Comparison of ENCODE assay signal across 17 mouse cellular contexts in the genomic region with DNA sequence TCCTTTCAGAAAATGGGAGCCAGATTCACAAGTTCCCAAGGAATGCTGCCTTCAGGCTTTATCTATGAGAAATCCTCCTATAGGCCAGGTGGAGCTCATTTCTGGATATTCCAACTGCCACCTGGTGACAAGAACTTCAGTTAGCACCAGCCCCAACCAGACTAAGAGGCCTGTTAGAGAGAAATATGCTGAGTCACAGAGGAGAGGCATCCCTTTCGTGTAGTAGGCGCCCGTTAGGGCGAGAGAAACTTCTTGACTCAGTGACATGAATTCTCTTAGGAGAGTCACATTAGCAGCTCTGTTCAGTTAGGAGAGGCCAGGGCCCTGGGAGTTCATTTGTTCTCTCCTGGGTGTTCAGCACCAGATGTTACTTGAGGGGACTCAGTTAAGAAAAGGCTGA. TPM values are rescaled to one million over a fixed set of nuclear protein-coding genes. Genes with fewer than 3 reads are reported as not detected.
DNase-seq lines count a peak whose midpoint lies in the region; ATAC-seq and TF ChIP-seq lines count a peak whose summit lies in the region.
"Had no signal": no experiment of that assay in that cellular context is flagged by ENCODE, and none has a peak within 500 bp of the region (broad histone marks: within the 10 kb centered on the region; RNA-seq: fewer than 3 reads in every experiment).

No protein-coding gene starts in this region.

- H3K4me2 ChIP-seq in stomach, embryonic 15.5 days = no peak overlapping the region
- no peak overlapping the region for H3K4me2 ChIP-seq in stomach, postnatal 0 days (replicated peaks; ENCODE audit: low read depth)
- peak overlapping the region; percentile 19 for H3K4me2 ChIP-seq in liver, embryonic 13.5 days
- H3K4me2 ChIP-seq: hindbrain, embryonic 13.5 days; limb, embryonic 15.5 days; midbrain, embryonic 13.5 days had no signal

- no peak for DNase-seq in stomach, postnatal 0 days (ENCODE audit: low spot score)
- peak; percentile 61 for DNase-seq in liver, embryonic 13.5 days
- no peak for DNase-seq in lung, postnatal 36 days
- no peak for DNase-seq in left cerebral cortex, adult 11 months (ENCODE audit: low spot score)
- DNase-seq in kidney, adult 18-20 months = no peak
- DNase-seq: gastrocnemius, adult 2 months; kidney, postnatal 10 days; lung, postnatal 4 days; thymus, postnatal 4 days had no signal

- TF ChIP-seq EP300 in stomach, postnatal 0 days (optimal IDR thresholded peaks at IDR 0.05) = no peak

- H3K27ac ChIP-seq in stomach, embryonic 15.5 days = no peak overlapping the region
- H3K27ac ChIP-seq in stomach, postnatal 0 days (replicated peaks) = no peak overlapping the region
- peak overlapping the region; percentile 50 for H3K27ac ChIP-seq in brown adipose tissue, adult 24 weeks (replicated peaks; ENCODE audit: low read depth, low read length)
- peak overlapping the region; percentile 93 for H3K27ac ChIP-seq in liver, embryonic 13.5 days
- H3K27ac ChIP-seq: hindbrain, embryonic 13.5 days; limb, embryonic 15.5 days; midbrain, embryonic 13.5 days had no signal

- WGBS in stomach, embryonic 15.5 days = 73% methylated on average over 4 of the region's 4 CpGs
- WGBS in stomach, postnatal 0 days = 71% methylated on average over 4 of the region's 4 CpGs
- WGBS in liver, embryonic 13.5 days (ENCODE audit: insufficient replicate concordance) = 6% methylated on average over 4 of the region's 4 CpGs

- H3K9me3 ChIP-seq in stomach, embryonic 15.5 days = no peaks in the 10 kb centered on the region
- no peaks in the 10 kb centered on the region for H3K9me3 ChIP-seq in stomach, postnatal 0 days (ENCODE audit: control insufficient read depth, low read length)
- H3K9me3 ChIP-seq in liver, embryonic 13.5 days (replicated peaks) = no peaks in the 10 kb centered on the region
- H3K9me3 ChIP-seq: hindbrain, embryonic 13.5 days; limb, embryonic 15.5 days; midbrain, embryonic 13.5 days had no signal

- peak; percentile 67; the same call in 1 of the 2 replicates for ATAC-seq in stomach, embryonic 15.5 days (ENCODE audit: insufficient read depth, low FRiP score, low read depth)
- ATAC-seq in stomach, postnatal 0 days (ENCODE audit: low FRiP score, low TSS enrichment) = no peak
- peak; percentile 76 for ATAC-seq in liver, embryonic 13.5 days (ENCODE audit: low read depth)
- ATAC-seq: forebrain, embryonic 14.5 days; intestine, embryonic 16.5 days; midbrain, embryonic 13.5 days; Patski had no signal

- no peak overlapping the region for H3K9ac ChIP-seq in stomach, embryonic 15.5 days
- no peak overlapping the region for H3K9ac ChIP-seq in stomach, postnatal 0 days (ENCODE audit: low read length)
- peak overlapping the region; percentile 59; the same call in 1 of the 2 replicates for H3K9ac ChIP-seq in liver, embryonic 13.5 days
- H3K9ac ChIP-seq: hindbrain, embryonic 13.5 days; limb, embryonic 15.5 days had no signal

- H3K4me1 ChIP-seq in stomach, embryonic 15.5 days = no peaks in the 10 kb centered on the region
- H3K4me1 ChIP-seq in stomach, postnatal 0 days (replicated peaks; ENCODE audit: control insufficient read depth, insufficient read depth) = no peaks in the 10 kb centered on the region
- peaks cover 2% of the 10 kb centered on the region; the same call in 1 of the 2 replicates for H3K4me1 ChIP-seq in brown adipose tissue, adult 24 weeks (ENCODE audit: control insufficient read depth, insufficient read depth, insufficient read length, low read length)
- peaks cover 76% of the 10 kb centered on the region for H3K4me1 ChIP-seq in liver, embryonic 13.5 days (replicated peaks)
- H3K4me1 ChIP-seq: hindbrain, embryonic 13.5 days; limb, embryonic 15.5 days; midbrain, embryonic 13.5 days had no signal

- H3K27me3 ChIP-seq in stomach, embryonic 15.5 days (replicated peaks) = no peaks in the 10 kb centered on the region
- no peaks in the 10 kb centered on the region for H3K27me3 ChIP-seq in stomach, postnatal 0 days (ENCODE audit: control insufficient read depth, insufficient read depth, low read length)
- H3K27me3 ChIP-seq in liver, embryonic 13.5 days = no peaks in the 10 kb centered on the region
- H3K27me3 ChIP-seq: limb, embryonic 15.5 days; midbrain, embryonic 13.5 days; Patski had no signal

- H3K4me3 ChIP-seq in stomach, embryonic 15.5 days (replicated peaks) = no peak overlapping the region
- no peak overlapping the region for H3K4me3 ChIP-seq in stomach, postnatal 0 days (ENCODE audit: low read depth, low read length)
- no peak overlapping the region for H3K4me3 ChIP-seq in brown adipose tissue, adult 24 weeks (ENCODE audit: insufficient read depth, low read depth, low read length)
- H3K4me3 ChIP-seq in liver, embryonic 13.5 days (replicated peaks) = no peak overlapping the region
- H3K4me3 ChIP-seq: gastrocnemius, adult 2 months; hindbrain, embryonic 13.5 days; limb, embryonic 15.5 days; midbrain, embryonic 13.5 days had no signal

- no peak for TF ChIP-seq CTCF in stomach, postnatal 0 days (IDR thresholded peaks at IDR 0.05; ENCODE audit: low read depth)

- H3K36me3 ChIP-seq in stomach, embryonic 15.5 days = no peaks in the 10 kb centered on the region
- no peaks in the 10 kb centered on the region for H3K36me3 ChIP-seq in stomach, postnatal 0 days (ENCODE audit: control insufficient read depth, insufficient read depth, low read length)
- no peaks in the 10 kb centered on the region for H3K36me3 ChIP-seq in liver, embryonic 13.5 days
- H3K36me3 ChIP-seq: hindbrain, embryonic 13.5 days; limb, embryonic 15.5 days; midbrain, embryonic 13.5 days had no signal

RNA-seq across cellular contexts. Expression of a gene that starts 5.3 kb away (rescaled TPM):
- polyA plus RNA-seq in stomach, embryonic 15.5 days (2015; fragmentation: Nextera tagmentation; extraction: Ambion mirVana) = 0.95 and 1.1 TPM in 2 replicates
- 1.1 TPM in 2 replicates for polyA plus RNA-seq in stomach, postnatal 0 days (2015; fragmentation: Nextera tagmentation; extraction: Ambion mirVana)
- not detected in 2 replicates for polyA plus RNA-seq in brown adipose tissue, adult 24 weeks (2012; ENCODE audit: insufficient read depth, insufficient read length, missing spikeins)
- 0.60 and 0.91 TPM in 2 replicates for polyA plus RNA-seq in liver, embryonic 13.5 days (2015; fragmentation: Nextera tagmentation; extraction: Ambion mirVana)
- polyA plus RNA-seq: forebrain, embryonic 14.5 days; intestine, embryonic 16.5 days; Patski had no signal

RNA-seq across cellular contexts. Expression of a gene that starts 9.2 kb away (rescaled TPM):
- 7.7 and 7.9 TPM in 2 replicates for polyA plus RNA-seq in stomach, embryonic 15.5 days (2015; fragmentation: Nextera tagmentation; extraction: Ambion mirVana)
- polyA plus RNA-seq in stomach, postnatal 0 days (2015; fragmentation: Nextera tagmentation; extraction: Ambion mirVana) = 1.3 and 1.7 TPM in 2 replicates
- polyA plus RNA-seq in brown adipose tissue, adult 24 weeks (2012; ENCODE audit: insufficient read depth, insufficient read length, missing spikeins) = not detected in 2 replicates
- polyA plus RNA-seq in liver, embryonic 13.5 days (2015; fragmentation: Nextera tagmentation; extraction: Ambion mirVana) = 6.9 and 7.6 TPM in 2 replicates

RNA-seq across cellular contexts. Expression of a gene that starts 9.6 kb away (rescaled TPM):
- polyA plus RNA-seq in stomach, embryonic 15.5 days (2015; fragmentation: Nextera tagmentation; extraction: Ambion mirVana) = 39.1 and 41.5 TPM in 2 replicates
- 18.1 and 22.4 TPM in 2 replicates for polyA plus RNA-seq in stomach, postnatal 0 days (2015; fragmentation: Nextera tagmentation; extraction: Ambion mirVana)
- 13.6 and 26.9 TPM in 2 replicates for polyA plus RNA-seq in brown adipose tissue, adult 24 weeks (2012; ENCODE audit: insufficient read depth, insufficient read length, missing spikeins)
- polyA plus RNA-seq in liver, embryonic 13.5 days (2015; fragmentation: Nextera tagmentation; extraction: Ambion mirVana) = 25.5 and 27.6 TPM in 2 replicates

RNA-seq across cellular contexts. Expression of a gene that starts 16.1 kb away (rescaled TPM):
- 47.3 and 50.1 TPM in 2 replicates for polyA plus RNA-seq in stomach, embryonic 15.5 days (2015; fragmentation: Nextera tagmentation; extraction: Ambion mirVana)
- polyA plus RNA-seq in stomach, postnatal 0 days (2015; fragmentation: Nextera tagmentation; extraction: Ambion mirVana) = 63.7 and 72.4 TPM in 2 replicates
- 75.7 and 99.3 TPM in 2 replicates for polyA plus RNA-seq in brown adipose tissue, adult 24 weeks (2012; ENCODE audit: insufficient read depth, insufficient read length, missing spikeins)
- polyA plus RNA-seq in liver, embryonic 13.5 days (2015; fragmentation: Nextera tagmentation; extraction: Ambion mirVana) = 27.6 and 30.5 TPM in 2 replicates

RNA-seq across cellular contexts. Expression of a gene that starts 16.1 kb away (rescaled TPM):
- 15.4 and 16.6 TPM in 2 replicates for polyA plus RNA-seq in stomach, embryonic 15.5 days (2015; fragmentation: Nextera tagmentation; extraction: Ambion mirVana)
- 10.7 and 12.2 TPM in 2 replicates for polyA plus RNA-seq in stomach, postnatal 0 days (2015; fragmentation: Nextera tagmentation; extraction: Ambion mirVana)
- polyA plus RNA-seq in brown adipose tissue, adult 24 weeks (2012; ENCODE audit: insufficient read depth, insufficient read length, missing spikeins) = 9.5 and 11.1 TPM in 2 replicates
- polyA plus RNA-seq in liver, embryonic 13.5 days (2015; fragmentation: Nextera tagmentation; extraction: Ambion mirVana) = 10.1 and 10.7 TPM in 2 replicates

Comparison
In these comparisons a context has a peak if more than half of its experiments do, and no peak if none do; other contexts are left out.
1. H3K27ac ChIP-seq: peak in brown adipose tissue, adult 24 weeks (single experiment) and liver, embryonic 13.5 days (single experiment); none in stomach, embryonic 15.5 days (single experiment) and stomach, postnatal 0 days (single experiment).